Mouse (Mus musculus) hindbrain, embryonic 11.5 days (tissue): Measurements from ENCODE around the gene Kcnd1. TPM values are rescaled to one million over a fixed set of nuclear protein-coding genes. Genes with fewer than 3 reads are reported as not detected.

ENCODE experiments used
- ATAC-seq: fragments of 200-750 bp; cut with Nextera tagmentation; 2 replicates; pipeline ENCODE4 v1.8.0; 2017; ENCODE audit warnings: mild to moderate bottlenecking, moderate TSS enrichment, moderate library complexity; ENCODE audit not compliant: low FRiP score
- DNase-seq: peaks from one replicate; pipeline ENCODE4 v3.0.0-alpha.2; 2015; ENCODE audit warnings: low spot score
- H3K27ac ChIP-seq: fragments of 300-500 bp; sonication (generic); 2 replicates; pipeline ENCODE4 v1.5.1; 2014; ENCODE audit warnings: mild to moderate bottlenecking, low read depth, low read length
- H3K27me3 ChIP-seq: fragments of 300-500 bp; sonication (generic); 2 replicates; pipeline ENCODE4 v1.6.1; 2014; ENCODE audit warnings: mild to moderate bottlenecking, low read length, moderate library complexity, mixed read lengths; ENCODE audit not compliant: control insufficient read depth, insufficient read depth
- H3K36me3 ChIP-seq: fragments of 300-500 bp; sonication (generic); 2 replicates; pipeline ENCODE4 v1.6.1; 2014; ENCODE audit warnings: mild to moderate bottlenecking, low read length, moderate library complexity, mixed read lengths; ENCODE audit not compliant: control insufficient read depth, insufficient read depth
- H3K4me1 ChIP-seq: fragments of 300-500 bp; sonication (generic); replicated peaks from 2 replicates; pipeline ENCODE4 v1.6.1; 2014; ENCODE audit warnings: low read length, mixed read lengths; ENCODE audit not compliant: control insufficient read depth, insufficient read depth
- H3K4me2 ChIP-seq: fragments of 300-500 bp; sonication (generic); replicated peaks from 2 replicates; pipeline ENCODE4 v1.6.1; 2014; ENCODE audit warnings: mild to moderate bottlenecking, low read depth, low read length
- H3K4me3 ChIP-seq: fragments of 300-500 bp; sonication (generic); 2 replicates; pipeline ENCODE4 v1.5.1; 2014; ENCODE audit warnings: low read depth, low read length
- H3K9ac ChIP-seq: fragments of 300-500 bp; sonication (generic); 2 replicates; pipeline ENCODE4 v1.6.1; 2014; ENCODE audit warnings: low read depth, low read length
- H3K9me3 ChIP-seq: fragments of 300-500 bp; sonication (generic); 2 replicates; pipeline ENCODE4 v1.6.1; 2016; ENCODE audit warnings: low read length; ENCODE audit not compliant: control insufficient read depth
- WGBS: fragments of 180-500 bp; shearing (Covaris S2); extraction: QIAGEN DNeasy Blood & Tissue Kit; methylation state at CpG from one replicate; pipeline ENCODE4 v1.1.7; 2014; 5-methylcytosine and 5-hydroxymethylcytosine counted together
- polyA plus RNA-seq: library from polyadenylated mRNA; unstranded; fragments of >200 nt; fragmentation: Nextera tagmentation; extraction: Ambion mirVana; gene quantifications from 2 replicates; pipeline ENCODE4 v1.2.1, GENCODE M21; 2014

Gene Kcnd1
- polyA plus RNA-seq, 1 experiment from 2014 or later = 1.6 TPM

DNA sequence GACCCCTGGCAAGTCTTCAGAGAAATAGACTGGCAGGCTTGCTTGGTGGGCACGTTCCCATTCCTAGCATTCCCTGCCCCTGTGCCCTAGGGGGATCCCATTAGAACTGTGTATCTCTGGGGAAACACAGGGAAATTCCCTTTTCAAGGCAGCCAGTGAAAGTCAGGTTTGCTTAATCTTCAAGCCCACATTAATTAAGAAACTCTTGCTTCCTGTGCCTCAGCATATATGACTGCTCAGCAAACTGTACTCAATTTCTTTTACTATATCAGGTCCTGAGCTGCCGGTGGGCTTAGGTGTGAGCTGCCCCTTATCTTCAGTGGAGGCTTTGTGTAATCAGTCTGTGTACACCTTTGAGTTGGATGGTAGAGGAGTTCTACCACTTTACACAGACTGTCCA lies 43.7 kb downstream of the Kcnd1 start:
- no peaks in the 10 kb centered on the region for H3K9me3 ChIP-seq
- no peak overlapping the region for H3K27ac ChIP-seq
- no peaks in the 10 kb centered on the region for H3K36me3 ChIP-seq
- no peak overlapping the region for H3K4me2 ChIP-seq
- H3K9ac ChIP-seq = no peak overlapping the region
- DNase-seq (no peak), ATAC-seq (no peak)
- no peak overlapping the region for H3K4me3 ChIP-seq
- no peaks in the 10 kb centered on the region for H3K27me3 ChIP-seq
- 81% methylated on average over 2 of the region's 2 CpGs for WGBS
- no peaks in the 10 kb centered on the region for H3K4me1 ChIP-seq

DNA sequence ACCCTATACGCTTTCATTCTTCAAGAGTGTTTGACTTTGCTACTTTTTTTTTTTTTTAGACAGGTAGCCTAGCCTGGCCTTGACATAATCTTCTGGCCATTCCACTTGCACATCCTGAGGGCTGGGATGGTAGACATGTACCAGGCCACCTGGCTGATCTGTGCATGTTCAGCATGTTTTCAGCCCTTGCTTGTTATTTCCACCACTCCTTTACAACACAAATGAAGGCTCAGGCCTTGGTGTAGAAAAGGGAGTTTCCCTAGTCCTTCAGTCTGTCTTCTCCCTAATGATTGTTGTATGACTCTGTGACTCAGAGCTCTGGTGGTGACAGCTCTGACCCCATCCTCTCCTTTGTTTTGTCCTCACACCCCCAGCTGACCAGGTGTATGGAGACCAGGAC lies 45.1 kb downstream of the Kcnd1 start:
- WGBS = 100% methylated on average over 1 of the region's 1 CpGs
- ATAC-seq = no peak
- no peak overlapping the region for H3K9ac ChIP-seq

DNA sequence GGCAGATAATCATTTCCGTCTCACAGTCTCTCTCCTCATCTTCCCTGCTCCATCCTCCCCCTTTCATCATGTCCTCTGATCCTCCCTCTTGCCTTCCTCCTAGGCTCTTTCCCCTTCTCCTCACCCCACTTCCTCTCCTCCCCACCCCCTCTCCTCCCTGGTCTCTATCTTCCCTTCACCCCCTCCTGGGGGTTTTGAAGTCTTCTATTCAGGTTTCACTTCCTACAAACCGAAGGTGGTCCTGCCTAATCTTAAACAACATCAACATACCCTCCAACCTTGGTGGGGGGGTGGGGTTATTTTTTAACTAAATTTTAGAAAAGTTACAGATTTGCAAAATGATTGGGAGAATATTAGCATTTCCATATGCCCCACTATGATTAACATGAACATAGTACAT lies 46.4 kb downstream of the Kcnd1 start:
- WGBS = 35% methylated on average over 2 of the region's 2 CpGs
- no peak for DNase-seq
- Histone ChIP-seq H3K4me2 (no peak overlapping the region), H3K4me3 (no peak overlapping the region), H3K27me3 (no peaks in the 10 kb centered on the region), H3K36me3 (no peaks in the 10 kb centered on the region), H3K4me1 (no peaks in the 10 kb centered on the region), H3K9ac (no peak overlapping the region), H3K9me3 (no peaks in the 10 kb centered on the region), H3K27ac (no peak overlapping the region)
- no peak for ATAC-seq

More for the DNA sequence above, 45.1 kb downstream of the Kcnd1 start:
- H3K4me2 ChIP-seq = no peak overlapping the region
- no peaks in the 10 kb centered on the region for H3K9me3 ChIP-seq
- DNase-seq = no peak
- H3K4me3 ChIP-seq = no peak overlapping the region
- H3K27ac ChIP-seq = no peak overlapping the region
- no peaks in the 10 kb centered on the region for H3K27me3 ChIP-seq
- no peaks in the 10 kb centered on the region for H3K4me1 ChIP-seq
- H3K36me3 ChIP-seq = no peaks in the 10 kb centered on the region

DNA sequence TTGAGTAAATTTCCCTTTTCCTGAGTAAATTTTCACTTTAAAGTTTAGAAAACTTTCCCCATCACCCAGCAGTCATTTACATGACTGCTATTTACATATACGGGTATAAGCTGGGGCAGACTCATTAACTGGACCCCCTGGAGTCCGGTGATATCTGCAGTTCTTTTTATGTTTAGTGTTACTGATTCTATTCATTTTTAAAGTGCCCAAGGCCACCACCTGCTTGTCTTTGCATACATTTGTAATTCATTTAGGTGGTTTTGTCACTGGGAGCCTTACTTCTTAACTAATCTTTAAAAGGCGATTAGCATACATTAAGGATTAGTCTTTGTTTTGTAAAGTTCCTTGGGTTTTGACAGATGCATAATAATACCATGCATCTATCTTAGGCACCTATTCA lies 47.7 kb downstream of the Kcnd1 start:
- H3K9me3 ChIP-seq = no peaks in the 10 kb centered on the region
- H3K4me3 ChIP-seq = no peak overlapping the region
- no peaks in the 10 kb centered on the region for H3K27me3 ChIP-seq
- H3K4me1 ChIP-seq = no peaks in the 10 kb centered on the region
- no peak overlapping the region for H3K27ac ChIP-seq
- WGBS = 31% methylated on average over 3 of the region's 3 CpGs
- no peaks in the 10 kb centered on the region for H3K36me3 ChIP-seq
- no peak overlapping the region for H3K9ac ChIP-seq
- no peak overlapping the region for H3K4me2 ChIP-seq
- ATAC-seq (no peak), DNase-seq (no peak)

DNA sequence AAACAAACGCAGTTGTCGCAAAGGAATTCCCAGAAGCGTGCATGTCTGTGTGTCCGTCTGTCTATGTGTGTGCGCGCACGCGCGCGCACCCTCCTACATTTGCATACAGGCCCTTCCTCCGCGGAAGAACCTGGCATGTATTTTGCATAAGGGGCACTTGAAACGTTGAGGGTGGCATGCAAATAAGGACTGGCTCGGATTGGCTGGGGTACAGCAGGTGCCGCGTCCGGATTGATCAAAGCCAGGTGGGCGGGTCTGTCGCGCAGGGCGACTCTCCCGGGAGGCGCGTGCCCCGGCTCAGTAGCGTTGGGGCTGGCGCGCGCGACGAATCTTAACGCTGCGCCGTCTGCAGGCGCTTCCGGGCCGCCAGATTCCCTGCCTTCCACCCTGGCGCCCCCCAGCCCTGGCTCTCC lies 55.9 kb downstream of the Kcnd1 start, which contains the start of gene Pim2:
TSS of gene Pim2 (plus strand) at position 256 of the 413 bp plus-strand sequence.
- H3K36me3 ChIP-seq = no peaks in the 10 kb centered on the region
- no peaks in the 10 kb centered on the region for H3K9me3 ChIP-seq
- peak within 1 kb of the TSS; percentile 89 for H3K4me2 ChIP-seq
- H3K27me3 ChIP-seq = no peaks in the 10 kb centered on the region
- no peak within 1 kb of the TSS for H3K27ac ChIP-seq
- peak within 1 kb of the TSS; percentile 42 for H3K9ac ChIP-seq
- 0 out of 2 replicates have a peak, but pooled peaks cover 2% of the 10 kb centered on the region for H3K4me1 ChIP-seq
- peak within 1 kb of the TSS; percentile 42 for H3K4me3 ChIP-seq
- WGBS = 19% methylated on average over 37 of the region's 38 CpGs
- peak; percentile 89 for ATAC-seq
- peak; percentile 75 for DNase-seq

DNA sequence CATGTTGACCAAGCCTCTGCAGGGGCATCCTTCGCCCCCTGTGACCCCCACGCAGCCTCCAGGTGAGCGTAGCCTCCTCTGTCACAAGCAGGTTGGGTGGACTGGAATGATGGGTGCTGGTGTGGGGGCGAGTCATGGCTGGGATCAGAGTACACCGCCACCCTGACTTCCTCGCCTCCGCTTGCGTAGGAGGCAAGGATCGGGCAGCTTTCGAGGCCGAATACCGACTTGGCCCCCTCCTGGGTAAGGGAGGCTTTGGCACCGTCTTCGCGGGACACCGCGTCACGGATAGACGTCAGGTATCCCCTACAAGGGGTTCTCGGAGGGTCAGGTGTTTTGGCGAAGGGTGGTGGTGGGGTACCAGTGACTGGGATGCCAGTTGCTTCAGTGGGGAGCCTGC lies 56.4 kb downstream of the Kcnd1 start:
- Histone ChIP-seq H3K4me3 (peak overlapping the region; percentile 42), H3K36me3 (no peaks in the 10 kb centered on the region), H3K27ac (no peak overlapping the region), H3K9ac (peak overlapping the region; percentile 42), H3K9me3 (no peaks in the 10 kb centered on the region), H3K4me1 (0 out of 2 replicates have a peak, but pooled peaks cover 2% of the 10 kb centered on the region), H3K4me2 (peak overlapping the region; percentile 89), H3K27me3 (no peaks in the 10 kb centered on the region)
- DNase-seq (peak; percentile 14), ATAC-seq (peak; percentile 42; the same call in 1 of the 2 replicates)
- WGBS = 8% methylated on average over 21 of the region's 21 CpGs

DNA sequence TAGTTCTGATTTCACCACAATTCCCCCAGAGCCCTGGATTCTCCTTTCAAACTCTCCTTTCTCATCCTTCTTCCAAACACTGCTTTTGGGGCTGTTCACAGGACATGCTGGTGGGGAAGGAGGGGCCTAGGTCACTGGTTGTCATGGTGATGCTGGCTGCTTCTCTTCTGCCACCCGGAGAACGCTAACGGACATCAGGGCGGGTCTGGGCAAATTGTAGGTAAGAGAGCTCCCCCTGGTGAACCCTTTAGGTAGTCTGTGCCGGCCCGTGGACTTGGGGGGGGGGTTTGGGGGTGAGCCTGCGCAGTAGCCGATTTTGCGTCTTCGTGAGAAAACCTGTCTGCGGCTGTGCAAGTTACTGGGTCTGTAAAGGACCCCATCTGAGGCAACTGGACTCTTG lies 57.7 kb downstream of the Kcnd1 start:
- ATAC-seq (peak; percentile 57), DNase-seq (peak; percentile 77)
- 7% methylated on average over 11 of the region's 11 CpGs for WGBS
- H3K4me3 ChIP-seq = no peak overlapping the region
- H3K4me2 ChIP-seq = peak overlapping the region; percentile 11; the same call in 1 of the 2 replicates
- no peaks in the 10 kb centered on the region for H3K9me3 ChIP-seq
- no peaks in the 10 kb centered on the region for H3K27me3 ChIP-seq
- no peak overlapping the region for H3K9ac ChIP-seq
- H3K36me3 ChIP-seq = no peaks in the 10 kb centered on the region
- H3K4me1 ChIP-seq = peaks cover 2% of the 10 kb centered on the region; the same call in 1 of the 2 replicates
- H3K27ac ChIP-seq = no peak overlapping the region

DNA sequence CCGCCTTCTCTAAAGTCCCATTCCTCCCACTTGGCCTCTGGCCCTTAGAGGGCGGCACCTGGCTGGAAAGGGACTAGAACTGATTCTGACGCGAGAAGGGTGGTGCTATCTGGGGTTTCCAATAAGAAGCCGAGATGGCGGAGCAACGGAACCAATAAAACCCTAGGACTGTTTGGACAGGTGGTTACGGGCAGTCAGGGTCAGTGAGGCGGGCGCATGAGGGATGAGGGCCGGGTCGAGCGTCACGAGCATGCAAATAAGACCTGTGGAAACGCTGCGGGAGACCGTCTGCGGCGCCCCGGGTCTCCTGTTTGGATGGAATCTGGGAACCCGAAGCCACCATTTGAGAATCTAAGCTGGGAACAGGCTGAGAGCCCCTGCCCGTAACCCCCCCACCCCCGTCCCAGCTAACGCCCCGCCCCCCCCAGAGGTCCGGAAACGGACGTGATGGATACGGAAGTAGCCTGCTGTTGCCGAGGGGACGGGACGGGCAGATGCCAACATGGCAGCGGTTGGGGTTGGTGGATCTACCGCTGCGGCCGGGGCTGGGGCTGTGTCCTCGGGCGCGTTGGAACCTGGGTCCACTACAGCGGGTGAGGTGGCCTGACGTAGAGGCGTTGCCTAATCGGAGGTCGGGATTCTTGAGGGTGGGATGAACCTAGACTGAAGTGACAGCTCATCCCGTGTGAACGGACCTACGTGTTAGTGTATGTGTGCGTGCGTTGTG lies 61.9 kb downstream of the Kcnd1 start, which contains the start of gene Slc35a2:
TSS of gene Slc35a2 (plus strand) at position 188 of the 727 bp plus-strand sequence.
- H3K4me2 ChIP-seq = peak within 1 kb of the TSS; percentile 56
- DNase-seq (peak; percentile 74), ATAC-seq (peak; percentile 86)
- no peaks in the 10 kb centered on the region for H3K9me3 ChIP-seq
- H3K27me3 ChIP-seq = no peaks in the 10 kb centered on the region
- no peaks in the 10 kb centered on the region; the same call in 1 of the 2 replicates for H3K4me1 ChIP-seq
- H3K9ac ChIP-seq = peak within 1 kb of the TSS; percentile 52
- H3K27ac ChIP-seq = peak within 1 kb of the TSS; percentile 72
- H3K4me3 ChIP-seq = peak within 1 kb of the TSS; percentile 50
- 14% methylated on average over 43 of the region's 49 CpGs for WGBS
- H3K36me3 ChIP-seq = no peaks in the 10 kb centered on the region
